Mouse (Mus musculus) induced T-regulatory cell, adult 2 months (primary cell): ENCODE results near the gene Olig1.

ENCODE experiments used
- DNase-seq: peaks from one replicate; pipeline ENCODE4 v3.0.0-alpha.2; 2012; ENCODE audit warnings: low read depth

Gene Olig1

GRCm38 (mm10) chr16:91269468-91270211 lies at the start of gene Olig1:
Gene Olig1 (plus strand): TSS chr16:91269772.
- no peak for DNase-seq

DNA sequence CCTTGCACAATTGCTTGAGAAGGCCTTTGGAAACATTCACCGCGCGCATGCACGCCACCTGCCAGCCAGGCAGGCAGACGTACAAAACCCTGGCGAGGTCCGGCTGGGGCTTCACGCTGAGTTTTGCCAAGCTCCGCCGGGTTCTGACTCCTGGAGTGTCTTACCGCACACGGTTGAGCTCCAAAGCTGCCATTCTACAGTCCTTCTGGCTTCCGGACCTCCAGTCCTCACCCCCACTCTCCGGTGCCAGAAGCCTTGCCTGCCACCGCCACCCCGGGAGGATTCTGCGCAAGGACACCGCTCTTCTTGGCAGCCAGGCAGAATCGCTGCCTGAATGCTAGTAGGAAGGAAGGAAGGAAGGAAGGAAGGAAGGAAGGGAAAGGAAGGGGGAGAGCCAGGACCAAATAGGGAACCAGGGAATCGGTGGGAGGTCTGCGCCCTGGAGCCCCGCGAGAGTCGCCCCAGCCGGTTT lies 47.4 kb upstream of the Olig1 start:
- no peak for DNase-seq

- no peak for DNase-seq
Measured at GRCm38 (mm10) chr16:91222643-91223271, 46.8 kb upstream of the Olig1 start.

- no peak for DNase-seq
Measured at GRCm38 (mm10) chr16:91223327-91224067, 46.1 kb upstream of the Olig1 start.

GRCm38 (mm10) chr16:91224068-91224402 lies 45.5 kb upstream of the Olig1 start:
- DNase-seq, result no peak

- DNase-seq, result peak; percentile 28
Measured at GRCm38 (mm10) chr16:91224481-91225232, 44.9 kb upstream of the Olig1 start.

DNA sequence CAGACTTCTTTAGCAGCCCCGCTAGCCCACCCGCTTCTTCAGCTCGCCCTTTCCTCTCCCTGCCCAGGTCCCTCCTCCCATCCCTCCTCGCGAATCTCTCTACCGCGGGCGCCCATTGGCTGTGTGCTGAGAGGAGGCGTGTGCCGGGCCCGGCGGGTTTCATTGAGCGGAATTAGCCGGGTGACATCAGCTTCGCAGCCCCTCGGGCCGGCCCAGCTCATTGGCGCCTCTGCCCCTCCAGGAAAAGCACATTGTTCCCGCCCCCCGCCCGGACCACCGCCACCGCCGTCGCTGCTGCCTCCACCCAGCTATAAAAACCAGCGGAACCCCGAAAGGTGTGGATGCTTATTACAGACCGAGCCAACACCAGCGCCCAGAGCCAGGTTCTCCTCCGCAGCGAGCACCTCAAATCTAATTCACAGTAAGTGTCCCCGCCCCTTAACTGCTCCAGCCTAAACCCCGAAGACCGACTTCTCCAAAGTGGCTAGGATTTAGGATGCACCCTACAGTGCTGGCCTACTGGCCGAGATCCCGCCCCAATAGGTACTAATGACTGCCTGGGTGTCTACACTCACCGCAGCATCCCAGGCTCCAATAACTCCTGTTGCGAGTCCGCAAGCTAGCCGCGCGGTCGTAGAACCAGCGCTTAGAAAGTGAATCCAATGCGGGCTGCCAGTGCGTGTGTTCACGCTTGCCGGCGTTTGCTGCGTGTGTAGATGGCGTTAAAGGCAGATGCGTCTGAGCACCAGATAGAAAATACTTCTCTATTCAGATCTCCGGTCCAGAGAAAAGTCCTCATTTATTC lies 44.1 kb upstream of the Olig1 start, which contains the start of gene Olig2:
Gene Olig2 (plus strand): TSS at position 225 of the 805 bp plus-strand sequence.
- peak; percentile 24 for DNase-seq

GRCm38 (mm10) chr16:91226038-91226882 lies 43.3 kb upstream of the Olig1 start:
- peak; percentile 11 for DNase-seq

GRCm38 (mm10) chr16:91226883-91227759 lies 42.5 kb upstream of the Olig1 start:
- DNase-seq, result peak; percentile 10

DNA sequence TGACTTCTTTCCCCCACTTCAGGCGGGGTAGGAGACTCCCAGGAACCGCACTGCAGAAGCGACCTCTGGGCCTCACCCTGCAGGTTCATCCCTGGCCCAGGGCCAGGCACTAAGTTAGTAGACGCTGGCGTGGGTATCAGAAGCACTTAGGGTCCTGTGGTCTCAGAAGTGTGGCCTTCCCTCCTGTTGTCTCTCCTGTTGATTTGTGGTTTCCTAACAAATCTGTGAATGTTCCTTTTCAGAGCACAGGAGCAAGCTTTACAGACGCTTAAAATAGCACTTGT lies 41.9 kb upstream of the Olig1 start:
- no peak for DNase-seq

- DNase-seq, result no peak
Measured at GRCm38 (mm10) chr16:91228238-91229071, 41.1 kb upstream of the Olig1 start.

GRCm38 (mm10) chr16:91229072-91229348 lies 40.6 kb upstream of the Olig1 start:
- DNase-seq, result no peak

DNA sequence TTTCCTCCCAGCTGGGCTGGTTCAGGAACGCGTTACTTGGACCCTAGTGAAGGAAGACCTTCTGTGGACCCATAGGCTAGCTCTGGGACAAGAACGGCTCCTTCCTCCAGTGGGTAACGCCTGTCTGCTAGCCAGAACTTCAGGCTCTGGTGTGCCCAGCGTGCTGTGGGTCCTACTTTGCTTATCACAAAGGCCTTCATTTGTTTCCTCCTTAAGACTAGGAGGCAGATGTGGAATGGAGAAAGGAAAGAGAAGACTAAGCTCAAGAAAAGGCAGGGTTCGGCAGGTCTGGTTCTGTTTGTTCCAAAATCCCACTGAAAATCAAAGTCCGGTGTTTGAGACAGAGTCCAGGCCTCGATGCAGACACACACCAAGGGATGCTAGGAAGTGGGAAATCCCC lies 39.9 kb upstream of the Olig1 start:
- DNase-seq, result no peak

GRCm38 (mm10) chr16:91231781-91232469 lies 37.6 kb upstream of the Olig1 start:
- DNase-seq, result no peak

- DNase-seq, result no peak
Measured at GRCm38 (mm10) chr16:91232470-91233240, 36.9 kb upstream of the Olig1 start.

GRCm38 (mm10) chr16:91233241-91233944 lies 36.2 kb upstream of the Olig1 start:
- no peak for DNase-seq

DNA sequence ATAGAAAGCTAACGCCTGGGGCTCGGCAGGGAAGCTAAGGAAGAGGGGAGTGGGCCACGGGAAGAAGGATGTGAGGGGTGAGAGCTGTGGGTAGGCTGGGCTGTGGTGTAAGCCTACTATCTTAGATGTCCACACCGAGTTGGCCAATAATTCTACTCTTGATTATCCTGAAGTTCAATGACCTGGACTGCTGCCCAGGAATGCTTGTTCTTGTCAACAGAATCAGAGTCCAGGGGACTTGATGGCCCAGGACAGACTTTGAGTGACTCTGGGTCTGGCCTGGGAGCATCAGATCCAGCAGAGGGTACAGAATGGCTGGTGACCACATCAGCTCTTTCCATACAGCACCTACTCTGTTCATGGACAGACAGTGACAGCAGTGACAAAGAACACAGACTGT lies 30.5 kb upstream of the Olig1 start:
- no peak for DNase-seq
